Mouse (Mus musculus) kidney, adult 9 months (tissue): ENCODE measurements around the gene Smarcd1.
"Not testable (repeated sequence)": the region's sequence is repeated elsewhere in the genome, so short reads cannot be mapped to it uniquely, and the experiment has no call there.

Experiments
- DNase-seq: peaks from one replicate; pipeline ENCODE4 v3.0.0; 2022

Smarcd1 gene

GRCm38 (mm10) chr15:99715982-99716746 is 14.2 kb downstream of the Smarcd1 start:
- DNase-seq: peak; percentile 83

GRCm38 (mm10) chr15:99716814-99717213 is 14.9 kb downstream of the Smarcd1 start:
- DNase-seq: no peak

DNA sequence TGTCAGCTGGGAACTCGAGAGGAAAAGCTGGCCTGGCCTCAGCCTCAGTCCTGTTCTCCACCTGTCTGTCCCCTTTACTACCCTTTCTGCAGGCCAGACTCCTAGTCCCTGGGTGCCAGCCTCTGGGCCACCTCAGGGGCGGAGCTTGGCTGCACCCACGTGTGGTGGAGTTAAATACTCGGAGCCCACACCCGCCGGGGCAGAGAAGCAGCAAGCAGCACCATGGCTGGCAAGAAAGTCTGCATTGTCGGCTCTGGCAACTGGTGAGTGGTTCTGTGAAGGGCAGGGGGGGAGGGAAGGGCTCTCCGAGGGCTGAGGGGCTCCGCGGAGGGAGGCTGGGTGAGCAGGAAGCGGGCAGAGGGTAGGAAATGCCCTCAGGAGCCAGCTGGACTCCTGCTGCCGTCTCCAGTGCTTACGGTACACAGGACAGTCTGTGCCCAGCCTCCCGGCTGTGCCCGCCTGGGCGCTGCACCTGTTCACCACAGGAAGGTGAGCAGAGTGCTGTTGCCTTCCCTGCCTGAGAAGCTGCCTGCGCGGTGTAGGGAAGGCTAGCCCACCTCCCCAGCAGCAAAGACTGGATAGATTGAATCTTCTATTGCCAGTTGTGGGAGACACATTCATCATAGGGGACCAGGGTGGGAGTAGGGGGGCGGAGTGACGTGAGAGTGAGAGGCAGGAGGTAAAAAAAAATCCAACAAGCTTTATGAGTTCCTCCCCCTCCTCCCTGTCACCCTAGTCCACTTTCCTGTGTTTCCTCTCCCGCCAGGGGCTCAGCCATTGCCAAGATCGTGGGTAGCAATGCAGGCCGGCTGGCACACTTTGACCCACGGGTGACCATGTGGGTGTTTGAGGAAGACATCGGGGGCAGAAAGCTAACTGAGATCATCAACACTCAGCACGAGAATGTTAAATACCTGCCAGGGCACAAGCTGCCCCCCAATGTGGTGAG is 15.7 kb downstream of the Smarcd1 start, which contains the start of gene Gpd1:
Gpd1 (plus strand) TSS at position 130 of the 949 bp plus-strand sequence.
- DNase-seq: peak; percentile 90

GRCm38 (mm10) chr15:99718461-99719021 is 16.6 kb downstream of the Smarcd1 start:
- DNase-seq: peak; percentile 92

DNA sequence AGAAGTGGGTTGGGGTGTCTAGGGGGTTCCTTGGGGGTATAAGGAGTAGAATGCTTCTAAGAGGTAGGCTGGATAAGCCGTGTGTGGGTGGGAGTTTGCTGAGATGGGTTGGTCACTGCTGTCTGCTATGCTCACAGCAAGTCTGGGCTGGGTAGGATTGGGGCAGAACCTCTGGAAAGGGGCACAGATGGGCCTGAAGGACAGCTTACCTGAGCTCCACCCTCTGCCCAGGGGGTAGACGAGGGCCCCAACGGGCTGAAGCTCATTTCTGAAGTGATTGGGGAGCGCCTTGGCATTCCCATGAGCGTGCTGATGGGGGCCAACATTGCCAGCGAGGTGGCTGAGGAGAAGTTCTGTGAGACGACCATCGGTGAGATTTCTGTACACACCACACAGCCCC is 17.9 kb downstream of the Smarcd1 start:
- no peak for DNase-seq

GRCm38 (mm10) chr15:99721921-99722743 is 20.2 kb downstream of the Smarcd1 start:
- no peak for DNase-seq

GRCm38 (mm10) chr15:99723120-99723514 is 21.2 kb downstream of the Smarcd1 start:
- no peak for DNase-seq

- peak; percentile 78 for DNase-seq
Measured at GRCm38 (mm10) chr15:99723515-99724291, 21.8 kb downstream of the Smarcd1 start.

GRCm38 (mm10) chr15:99724292-99725021 is 22.5 kb downstream of the Smarcd1 start:
- DNase-seq: peak; percentile 91

- DNase-seq: peak; percentile 99
Measured at GRCm38 (mm10) chr15:99725341-99726155, 23.6 kb downstream of the Smarcd1 start, which contains the start of gene Cox14. Gene Cox14 (plus strand): TSS chr15:99725618.

DNA sequence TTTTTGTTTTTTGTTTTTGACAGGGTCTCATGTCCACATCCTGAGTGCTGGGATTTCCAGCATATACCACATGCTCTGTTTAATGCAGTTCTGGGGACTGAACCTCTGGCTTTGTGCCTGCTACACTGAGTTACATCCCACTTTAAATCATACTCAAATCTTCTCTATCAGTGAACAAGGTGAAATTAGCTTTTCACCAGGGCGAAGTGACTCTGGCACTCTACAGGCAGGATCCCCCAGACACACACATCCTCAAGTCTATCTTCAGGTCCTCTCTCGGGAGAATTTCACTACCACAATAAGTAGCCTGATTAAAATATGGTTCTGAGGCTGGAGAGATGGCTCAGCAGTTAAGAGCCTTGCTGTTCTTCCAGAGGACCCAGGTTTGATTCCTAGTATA is 24.6 kb downstream of the Smarcd1 start:
- DNase-seq: no peak

DNA sequence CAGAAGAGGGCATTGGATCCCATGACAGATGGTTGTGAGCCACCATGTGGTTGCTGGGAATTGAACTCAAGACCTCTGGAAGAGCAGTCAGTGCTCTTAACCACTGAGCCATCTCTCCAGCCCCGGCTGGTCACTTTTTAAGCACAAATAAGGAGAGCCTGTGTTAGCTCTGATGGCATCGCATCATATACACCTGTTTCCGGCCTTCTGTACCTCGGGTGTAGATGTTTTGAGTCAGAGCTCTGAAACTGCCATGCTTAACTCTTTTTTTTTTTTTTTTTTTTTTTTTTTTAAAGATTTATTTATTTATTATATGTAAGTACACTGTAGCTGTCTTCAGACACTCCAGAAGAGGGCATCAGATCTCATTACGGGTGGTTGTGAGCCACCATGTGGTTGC is 25.1 kb downstream of the Smarcd1 start:
- not testable (repeated sequence) for DNase-seq

DNA sequence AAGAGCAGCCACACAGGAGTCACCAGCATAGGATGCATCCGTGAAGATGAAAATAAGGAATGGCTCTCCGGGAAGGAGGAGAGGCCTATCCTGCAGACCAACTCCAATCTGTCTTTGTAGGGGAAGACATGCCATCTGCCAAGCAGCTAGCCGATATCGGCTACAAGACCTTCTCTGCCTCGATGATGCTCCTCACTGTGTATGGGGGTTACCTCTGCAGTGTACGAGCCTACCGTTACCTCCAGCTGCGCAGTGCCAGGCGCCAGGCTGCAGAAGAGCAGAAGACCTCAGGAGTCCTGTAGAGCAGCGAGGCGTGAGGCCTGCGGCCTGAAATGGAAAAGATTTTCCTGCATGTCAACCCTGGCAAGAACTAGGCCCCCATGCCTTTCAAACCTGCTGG is 25.6 kb downstream of the Smarcd1 start:
- no peak for DNase-seq

DNA sequence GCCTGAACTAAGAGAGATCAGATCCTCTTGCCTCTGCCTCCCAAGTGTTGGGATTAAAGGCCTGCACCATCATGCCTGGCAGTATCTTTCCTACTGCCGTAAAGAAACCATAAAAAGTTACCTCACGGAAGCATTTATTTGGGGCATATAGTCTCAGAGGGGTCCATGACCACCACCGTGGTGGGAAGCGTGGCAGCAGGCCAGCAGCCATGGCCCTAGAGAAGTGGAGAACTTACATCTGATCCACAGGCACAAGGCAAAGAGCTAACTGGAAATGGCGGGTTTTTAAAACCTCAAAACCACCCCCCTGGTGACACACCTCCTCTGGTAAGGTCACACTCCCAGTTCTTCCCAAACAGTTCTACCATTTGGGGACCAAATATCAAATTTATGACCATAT is 26.3 kb downstream of the Smarcd1 start:
- DNase-seq: no peak

- DNase-seq: no peak
Measured at GRCm38 (mm10) chr15:99729056-99729783, 27.3 kb downstream of the Smarcd1 start.

- no peak for DNase-seq
Measured at GRCm38 (mm10) chr15:99731167-99731566, 29.2 kb downstream of the Smarcd1 start.

- DNase-seq: no peak
Measured at GRCm38 (mm10) chr15:99731678-99732077, 29.7 kb downstream of the Smarcd1 start.

DNA sequence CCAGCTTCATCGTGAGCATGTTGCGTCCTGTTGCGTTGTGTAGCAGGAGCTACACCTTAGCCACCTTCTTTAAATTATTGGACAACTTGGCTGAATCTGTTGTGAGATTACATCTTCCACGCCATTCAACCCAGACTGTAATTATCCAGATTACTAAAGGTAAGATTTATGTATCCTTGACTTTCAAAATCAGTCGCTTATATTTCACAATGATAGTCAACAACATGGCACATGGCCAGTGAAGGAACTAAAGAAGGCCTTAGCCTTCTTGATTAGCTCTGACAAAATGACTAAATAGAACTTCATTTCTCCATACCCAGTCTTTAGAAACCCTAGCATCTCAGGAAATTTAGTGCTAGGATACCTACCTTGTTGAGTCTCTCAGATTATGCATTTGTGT is 31.3 kb downstream of the Smarcd1 start:
- DNase-seq: no peak

- DNase-seq: peak; percentile 100
Measured at GRCm38 (mm10) chr15:99735631-99736030, 33.7 kb downstream of the Smarcd1 start.
